Comparison of ENCODE assay signal across 8 mouse cellular contexts in the genomic region with DNA sequence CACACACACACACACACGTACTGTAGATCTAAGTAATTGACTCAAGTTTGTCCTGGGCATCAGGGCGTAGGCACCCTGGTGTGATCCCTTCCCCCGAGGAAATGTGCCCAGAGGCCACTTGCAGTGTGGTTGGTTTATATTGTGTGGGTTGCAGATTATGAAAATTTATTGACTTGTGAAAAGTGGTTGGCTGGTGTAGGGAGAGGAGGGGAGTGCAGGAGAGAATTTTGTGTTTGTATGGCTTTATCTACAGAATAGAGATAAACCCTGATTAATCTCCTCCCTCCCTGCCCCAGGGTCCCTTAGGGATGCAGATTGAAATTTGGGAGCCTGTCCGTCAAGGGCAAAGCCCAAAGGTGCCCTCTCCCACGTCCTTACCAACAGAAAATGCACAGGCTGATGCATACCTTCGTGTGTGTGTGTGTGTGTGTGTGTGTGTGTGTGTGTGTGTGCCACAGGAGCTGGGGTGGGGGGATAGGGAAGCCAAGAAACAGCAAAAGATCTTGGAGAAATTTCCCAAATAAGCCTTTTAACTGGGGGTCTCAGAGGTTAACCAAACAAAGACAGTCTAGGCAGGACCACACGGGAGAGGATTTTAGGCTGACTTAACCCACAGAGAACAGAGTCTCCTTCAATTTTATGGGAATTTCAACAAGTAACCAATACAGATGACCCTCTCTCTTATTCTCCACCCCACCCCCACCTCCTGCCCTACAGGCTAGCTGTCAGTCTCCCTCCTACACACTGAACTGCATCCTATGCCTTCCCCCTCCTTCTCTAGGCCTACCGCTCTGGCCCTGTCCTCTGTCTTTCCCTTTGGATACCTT. TPM values are rescaled to one million over a fixed set of nuclear protein-coding genes. Genes with fewer than 3 reads are reported as not detected.
DNase-seq lines count a peak whose midpoint lies in the region; ATAC-seq lines count a peak whose summit lies in the region.

No protein-coding gene starts in this region.

- peak overlapping the region; percentile 60 for H3K4me3 ChIP-seq in heart, embryonic 13.5 days
- peak overlapping the region; percentile 59 for H3K4me3 ChIP-seq in embryonic facial prominence, embryonic 13.5 days
- H3K4me3 ChIP-seq in intestine, embryonic 16.5 days (ENCODE audit: low read length), result peak overlapping the region; percentile 67
- H3K4me3 ChIP-seq in neural tube, embryonic 14.5 days (ENCODE audit: low read depth, low read length), result peak overlapping the region; percentile 32; the same call in 1 of the 2 replicates
- no peak overlapping the region for H3K4me3 ChIP-seq in kidney, embryonic 16.5 days (ENCODE audit: low read length)

- H3K9me3 ChIP-seq in heart, embryonic 13.5 days, result no peaks in the 10 kb centered on the region
- H3K9me3 ChIP-seq in embryonic facial prominence, embryonic 13.5 days, result no peaks in the 10 kb centered on the region
- no peaks in the 10 kb centered on the region for H3K9me3 ChIP-seq in intestine, embryonic 16.5 days (ENCODE audit: control insufficient read depth, low read length)
- no peaks in the 10 kb centered on the region for H3K9me3 ChIP-seq in neural tube, embryonic 14.5 days (ENCODE audit: control insufficient read depth, low read length)
- H3K9me3 ChIP-seq in kidney, embryonic 16.5 days (ENCODE audit: low read length), result no peaks in the 10 kb centered on the region

- peaks cover 99% of the 10 kb centered on the region for H3K27me3 ChIP-seq in heart, embryonic 13.5 days (replicated peaks)
- H3K27me3 ChIP-seq in embryonic facial prominence, embryonic 13.5 days, result peaks cover 99% of the 10 kb centered on the region
- peaks cover 66% of the 10 kb centered on the region for H3K27me3 ChIP-seq in intestine, embryonic 16.5 days (replicated peaks; ENCODE audit: control insufficient read depth, insufficient read depth, low read length)
- peaks cover 73% of the 10 kb centered on the region for H3K27me3 ChIP-seq in neural tube, embryonic 14.5 days (ENCODE audit: control insufficient read depth, insufficient read depth, low read length)
- peaks cover 95% of the 10 kb centered on the region for H3K27me3 ChIP-seq in kidney, embryonic 16.5 days (ENCODE audit: insufficient read depth, low read length)

- H3K9ac ChIP-seq in heart, embryonic 13.5 days, result no peak overlapping the region
- peak overlapping the region; percentile 77 for H3K9ac ChIP-seq in embryonic facial prominence, embryonic 13.5 days
- peak overlapping the region; percentile 82 for H3K9ac ChIP-seq in intestine, embryonic 16.5 days (ENCODE audit: low read depth, low read length)
- H3K9ac ChIP-seq in neural tube, embryonic 14.5 days (replicated peaks; ENCODE audit: low read depth, low read length), result no peak overlapping the region
- H3K9ac ChIP-seq in kidney, embryonic 16.5 days (replicated peaks; ENCODE audit: low read length), result no peak overlapping the region

- DNase-seq in heart, adult 18-20 months, result no peak
- no peak for DNase-seq in thymus, postnatal 14 days
- no peak for DNase-seq in right cerebral cortex, postnatal 4 days

- no peak overlapping the region for H3K27ac ChIP-seq in heart, embryonic 13.5 days (replicated peaks)
- no peak overlapping the region for H3K27ac ChIP-seq in embryonic facial prominence, embryonic 13.5 days
- peak overlapping the region; percentile 43 for H3K27ac ChIP-seq in intestine, embryonic 16.5 days (ENCODE audit: low read length)
- no peak overlapping the region for H3K27ac ChIP-seq in neural tube, embryonic 14.5 days (ENCODE audit: low read depth, low read length)
- H3K27ac ChIP-seq in kidney, embryonic 16.5 days (ENCODE audit: low read length), result no peak overlapping the region

- peaks cover 43% of the 10 kb centered on the region for H3K4me1 ChIP-seq in heart, embryonic 13.5 days
- peaks cover 44% of the 10 kb centered on the region for H3K4me1 ChIP-seq in embryonic facial prominence, embryonic 13.5 days
- peaks cover 18% of the 10 kb centered on the region for H3K4me1 ChIP-seq in intestine, embryonic 16.5 days (ENCODE audit: control insufficient read depth, insufficient read depth, low read length)
- H3K4me1 ChIP-seq in neural tube, embryonic 14.5 days (ENCODE audit: control insufficient read depth, insufficient read depth, low read length), result peaks cover 17% of the 10 kb centered on the region; the same call in 1 of the 2 replicates
- peaks cover 24% of the 10 kb centered on the region for H3K4me1 ChIP-seq in kidney, embryonic 16.5 days (ENCODE audit: insufficient read depth, low read length)

- no peak for ATAC-seq in heart, embryonic 13.5 days (ENCODE audit: extremely low read depth, insufficient number of reproducible peaks, low FRiP score, low TSS enrichment)
- ATAC-seq in embryonic facial prominence, embryonic 13.5 days (ENCODE audit: insufficient number of reproducible peaks, insufficient read depth, low FRiP score, low TSS enrichment, low read depth), result no peak
- no peak for ATAC-seq in intestine, embryonic 16.5 days
- no peak for ATAC-seq in neural tube, embryonic 14.5 days (ENCODE audit: low read depth)
- ATAC-seq in kidney, embryonic 16.5 days (ENCODE audit: low FRiP score, low TSS enrichment), result no peak

- 22% methylated on average over 8 of the region's 8 CpGs for WGBS in heart, embryonic 13.5 days
- WGBS in embryonic facial prominence, embryonic 13.5 days, result 14% methylated on average over 8 of the region's 8 CpGs
- 23% methylated on average over 8 of the region's 8 CpGs for WGBS in intestine, embryonic 16.5 days
- 2% methylated on average over 8 of the region's 8 CpGs for WGBS in neural tube, embryonic 14.5 days
- WGBS in kidney, embryonic 16.5 days, result 23% methylated on average over 8 of the region's 8 CpGs

- no peaks in the 10 kb centered on the region for H3K36me3 ChIP-seq in heart, embryonic 13.5 days
- H3K36me3 ChIP-seq in embryonic facial prominence, embryonic 13.5 days, result no peaks in the 10 kb centered on the region
- no peaks in the 10 kb centered on the region for H3K36me3 ChIP-seq in intestine, embryonic 16.5 days (ENCODE audit: control insufficient read depth, insufficient read depth, low read length)
- no peaks in the 10 kb centered on the region for H3K36me3 ChIP-seq in neural tube, embryonic 14.5 days (ENCODE audit: control insufficient read depth, insufficient read depth, low read length)
- H3K36me3 ChIP-seq in kidney, embryonic 16.5 days (ENCODE audit: insufficient read depth, low read length), result no peaks in the 10 kb centered on the region

- H3K4me2 ChIP-seq in heart, embryonic 13.5 days, result peak overlapping the region; percentile 86; the same call in 1 of the 2 replicates
- peak overlapping the region; percentile 90 for H3K4me2 ChIP-seq in embryonic facial prominence, embryonic 13.5 days
- H3K4me2 ChIP-seq in intestine, embryonic 16.5 days (ENCODE audit: low read depth, low read length), result peak overlapping the region; percentile 83
- H3K4me2 ChIP-seq in neural tube, embryonic 14.5 days (ENCODE audit: low read depth, low read length), result peak overlapping the region; percentile 44; the same call in 1 of the 2 replicates
- no peak overlapping the region for H3K4me2 ChIP-seq in kidney, embryonic 16.5 days (replicated peaks; ENCODE audit: low read depth, low read length)

RNA-seq across cellular contexts. Expression of a gene that starts 2.5 kb away (rescaled TPM):
- 1.0 and 1.1 TPM in 2 replicates for polyA plus RNA-seq in heart, embryonic 13.5 days (2015; fragmentation: Nextera tagmentation; extraction: Ambion mirVana)
- not detected for total RNA-seq in heart, adult 18-20 months (2021)
- polyA plus RNA-seq in embryonic facial prominence, embryonic 13.5 days (2015; fragmentation: Nextera tagmentation; extraction: Ambion mirVana), result 3.9 and 7.5 TPM in 2 replicates
- 11.4 and 13.7 TPM in 2 replicates for polyA plus RNA-seq in intestine, embryonic 16.5 days (2015; fragmentation: Nextera tagmentation; extraction: Ambion mirVana)
- polyA plus RNA-seq in neural tube, embryonic 14.5 days (2014; fragmentation: Nextera tagmentation; extraction: Ambion mirVana), result 3.4 and 4.5 TPM in 2 replicates
- 0.61 TPM in 1 of 2 replicates, not detected in the other for polyA plus RNA-seq in kidney, embryonic 16.5 days (2015; fragmentation: Nextera tagmentation; extraction: Ambion mirVana)

Comparison
In these comparisons a context has a peak if more than half of its experiments do, and no peak if none do; other contexts are left out.
1. H3K9ac ChIP-seq: peak in embryonic facial prominence, embryonic 13.5 days (single experiment) and intestine, embryonic 16.5 days (single experiment); none in heart, embryonic 13.5 days (single experiment), neural tube, embryonic 14.5 days (single experiment) and kidney, embryonic 16.5 days (single experiment).